Mouse (Mus musculus): Measurements from ENCODE around the gene Sema4a.

Gene Sema4a

DNA sequence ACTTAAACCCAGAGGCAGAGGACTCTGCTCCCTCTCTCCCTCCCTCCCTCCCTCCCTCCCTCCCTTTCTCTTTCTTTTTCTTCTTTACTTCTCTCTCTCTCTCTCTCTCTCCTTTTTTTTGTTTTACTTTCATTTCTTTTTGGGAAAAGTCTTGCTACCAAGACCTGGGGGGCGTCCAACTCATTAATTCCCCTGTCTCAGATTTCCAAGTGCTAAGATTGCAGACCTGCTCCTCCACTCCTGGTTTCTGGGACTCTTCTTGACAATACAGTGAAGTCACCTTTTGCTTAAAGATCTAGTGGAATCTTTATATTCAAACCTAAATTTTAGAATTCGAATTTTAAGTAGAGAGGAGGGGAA is 35.7 kb downstream of the Sema4a start:
- Histone ChIP-seq H3K4me3 (replicated peaks; ENCODE audit: low read length) (no peak overlapping the region), H3K9me3 (ENCODE audit: low read length) (no peaks in the 10 kb centered on the region), H3K4me1 (replicated peaks; ENCODE audit: low read depth, low read length) (peaks cover 49% of the 10 kb centered on the region), H3K36me3 (ENCODE audit: insufficient read depth, low read length) (peaks cover 16% of the 10 kb centered on the region), H3K27me3 (ENCODE audit: insufficient read depth, low read length) (no peaks in the 10 kb centered on the region)
- TF ChIP-seq POU5F1 (IDR thresholded peaks at IDR 0.05; ENCODE audit: borderline replicate concordance, low read length) (no peak), CTCF (conservative IDR thresholded peaks at IDR 0.05; ENCODE audit: low read length) (no peak), NANOG (IDR thresholded peaks at IDR 0.05; ENCODE audit: borderline replicate concordance, low read length) (no peak)

DNA sequence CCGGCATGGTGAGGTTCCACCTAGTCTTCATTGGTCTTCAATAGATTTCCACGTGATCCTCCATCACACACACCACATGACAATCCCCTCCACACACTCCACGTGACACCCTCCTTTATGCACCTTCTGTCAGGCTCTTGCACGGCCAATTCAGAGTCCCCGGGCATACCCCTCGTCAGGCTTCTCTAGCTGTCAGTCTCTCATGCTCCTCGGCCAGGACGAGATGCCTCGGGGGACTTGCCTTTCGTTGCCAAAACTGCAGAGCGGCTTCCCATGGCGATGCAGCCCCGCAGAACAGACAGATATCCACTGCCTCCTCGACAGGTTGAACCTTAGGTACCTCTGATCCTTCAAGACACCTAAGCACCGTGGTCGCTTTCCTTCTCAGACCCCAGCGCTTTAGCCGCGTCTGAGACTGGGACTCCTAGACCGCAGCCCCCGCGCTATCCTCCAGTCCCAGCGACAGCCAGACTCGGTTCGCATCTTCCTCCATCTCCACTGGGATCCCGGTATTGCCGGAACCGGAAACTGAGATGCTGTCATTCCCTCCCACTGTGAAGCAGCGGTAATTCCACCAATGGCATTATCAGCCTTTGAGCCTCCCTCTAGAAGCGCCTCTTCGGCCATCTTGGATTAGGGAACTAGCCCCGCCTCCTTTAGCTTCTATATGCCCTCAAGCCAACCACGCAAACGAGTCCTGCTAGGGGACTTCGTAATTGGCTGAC is 36.2 kb downstream of the Sema4a start, which contains the start of gene Slc25a44:
Gene Slc25a44, minus strand, starts transcription at position 535 of the 725 bp plus-strand sequence.
- peaks cover 21% of the 10 kb centered on the region for H3K36me3 ChIP-seq (ENCODE audit: insufficient read depth, low read length)
- peaks cover 54% of the 10 kb centered on the region for H3K4me1 ChIP-seq (replicated peaks; ENCODE audit: low read depth, low read length)
- H3K27me3 ChIP-seq (ENCODE audit: insufficient read depth, low read length): no peaks in the 10 kb centered on the region
- no peaks in the 10 kb centered on the region for H3K9me3 ChIP-seq (ENCODE audit: low read length)
- TF ChIP-seq POU5F1 (IDR thresholded peaks at IDR 0.05; ENCODE audit: borderline replicate concordance, low read length) (no peak), CTCF (conservative IDR thresholded peaks at IDR 0.05; ENCODE audit: low read length) (no peak), NANOG (IDR thresholded peaks at IDR 0.05; ENCODE audit: borderline replicate concordance, low read length) (no peak)
- H3K4me3 ChIP-seq (replicated peaks; ENCODE audit: low read length): peak within 1 kb of the TSS; percentile 89

DNA sequence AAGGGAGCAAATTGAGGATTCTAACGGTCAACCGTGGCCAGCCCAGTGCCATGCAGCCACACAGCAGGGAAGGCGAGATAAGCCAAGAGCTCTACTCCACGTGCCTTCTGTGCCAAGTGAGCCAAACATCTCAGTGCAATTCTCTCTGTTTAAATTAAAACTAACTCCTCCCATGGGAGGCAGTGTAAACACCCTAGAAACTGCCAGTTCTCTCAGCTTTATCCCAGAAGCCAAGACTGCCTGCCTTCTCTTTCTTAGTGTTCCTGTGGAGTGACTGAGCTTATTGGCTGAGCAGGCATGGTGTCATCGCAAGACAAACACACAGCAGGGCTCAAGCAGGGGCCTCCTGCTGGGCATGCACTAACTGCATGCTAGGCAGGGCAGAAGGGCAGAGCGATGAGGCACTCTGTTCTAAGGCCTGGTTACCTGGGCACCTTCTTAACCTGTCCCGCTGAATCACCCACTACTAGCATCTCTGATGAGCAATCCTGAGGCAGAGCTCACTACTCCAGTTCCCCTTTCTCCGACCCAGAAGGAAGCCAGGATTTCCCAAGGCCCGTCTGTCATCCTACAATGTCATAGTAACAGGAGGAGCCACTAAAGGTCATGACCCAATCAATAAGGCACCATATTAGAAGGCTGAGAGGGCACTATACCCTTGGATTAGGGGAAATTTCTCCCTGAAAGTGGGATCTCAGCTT is 38.8 kb downstream of the Sema4a start:
- H3K4me3 ChIP-seq (replicated peaks; ENCODE audit: low read length): no peak overlapping the region
- no peaks in the 10 kb centered on the region for H3K9me3 ChIP-seq (ENCODE audit: low read length)
- peaks cover 66% of the 10 kb centered on the region for H3K4me1 ChIP-seq (replicated peaks; ENCODE audit: low read depth, low read length)
- H3K27me3 ChIP-seq (ENCODE audit: insufficient read depth, low read length): no peaks in the 10 kb centered on the region
- TF ChIP-seq POU5F1 (IDR thresholded peaks at IDR 0.05; ENCODE audit: borderline replicate concordance, low read length) (no peak), NANOG (IDR thresholded peaks at IDR 0.05; ENCODE audit: borderline replicate concordance, low read length) (no peak), CTCF (conservative IDR thresholded peaks at IDR 0.05; ENCODE audit: low read length) (no peak)
- H3K36me3 ChIP-seq (ENCODE audit: insufficient read depth, low read length): peaks cover 47% of the 10 kb centered on the region

DNA sequence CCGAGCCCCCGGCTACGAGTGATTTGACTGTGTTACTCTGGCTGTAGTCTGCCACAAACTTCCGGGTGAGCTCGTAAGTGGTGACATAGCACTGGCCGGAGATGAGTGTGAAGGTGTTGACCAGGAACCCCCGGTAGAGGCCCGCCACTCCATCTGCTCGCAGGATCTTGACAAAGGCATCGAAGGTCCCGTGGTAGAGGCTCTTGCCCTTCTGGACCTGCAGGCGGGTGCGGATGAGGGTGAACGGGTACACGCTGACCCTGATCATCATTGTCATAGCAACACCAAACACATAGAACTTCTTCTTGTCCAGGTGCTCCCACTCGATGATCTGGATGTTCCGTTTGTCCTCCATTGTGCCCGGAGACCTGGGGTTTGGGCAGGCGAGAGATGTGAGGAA is 40.2 kb downstream of the Sema4a start:
- Histone ChIP-seq H3K4me3 (replicated peaks; ENCODE audit: low read length) (no peak overlapping the region), H3K27me3 (ENCODE audit: insufficient read depth, low read length) (no peaks in the 10 kb centered on the region), H3K4me1 (replicated peaks; ENCODE audit: low read depth, low read length) (peaks cover 72% of the 10 kb centered on the region), H3K36me3 (ENCODE audit: insufficient read depth, low read length) (peaks cover 61% of the 10 kb centered on the region), H3K9me3 (ENCODE audit: low read length) (no peaks in the 10 kb centered on the region)
- no peak for TF ChIP-seq NANOG (IDR thresholded peaks at IDR 0.05; ENCODE audit: borderline replicate concordance, low read length)
- no peak for TF ChIP-seq POU5F1 (IDR thresholded peaks at IDR 0.05; ENCODE audit: borderline replicate concordance, low read length)
- no peak for TF ChIP-seq CTCF (conservative IDR thresholded peaks at IDR 0.05; ENCODE audit: low read length)

DNA sequence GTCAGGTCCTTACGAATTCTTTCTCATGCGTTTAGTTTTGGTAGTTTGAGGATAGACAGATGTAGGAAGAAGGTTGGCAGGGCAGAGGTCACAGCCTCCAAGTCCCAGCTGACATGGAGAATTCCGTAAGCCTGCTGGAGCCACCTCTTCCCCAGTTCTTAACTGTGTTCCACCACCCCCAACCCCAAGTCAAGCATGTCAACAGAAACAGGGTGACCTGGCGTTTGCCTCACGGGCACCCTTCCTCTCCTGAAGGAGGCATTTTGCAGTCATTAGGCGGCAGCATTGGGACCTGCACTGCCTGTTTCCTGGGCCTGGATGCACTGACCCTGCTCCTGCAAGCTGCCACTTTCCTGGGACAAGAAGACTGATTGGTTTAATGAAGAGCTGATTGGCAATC is 43.0 kb downstream of the Sema4a start:
- Histone ChIP-seq H3K4me3 (replicated peaks; ENCODE audit: low read length) (no peak overlapping the region), H3K9me3 (ENCODE audit: low read length) (no peaks in the 10 kb centered on the region), H3K36me3 (ENCODE audit: insufficient read depth, low read length) (peaks cover 87% of the 10 kb centered on the region), H3K27me3 (ENCODE audit: insufficient read depth, low read length) (no peaks in the 10 kb centered on the region), H3K4me1 (replicated peaks; ENCODE audit: low read depth, low read length) (peaks cover 72% of the 10 kb centered on the region)
- TF ChIP-seq CTCF (conservative IDR thresholded peaks at IDR 0.05; ENCODE audit: low read length) (no peak), NANOG (IDR thresholded peaks at IDR 0.05; ENCODE audit: borderline replicate concordance, low read length) (no peak), POU5F1 (IDR thresholded peaks at IDR 0.05; ENCODE audit: borderline replicate concordance, low read length) (no peak)

DNA sequence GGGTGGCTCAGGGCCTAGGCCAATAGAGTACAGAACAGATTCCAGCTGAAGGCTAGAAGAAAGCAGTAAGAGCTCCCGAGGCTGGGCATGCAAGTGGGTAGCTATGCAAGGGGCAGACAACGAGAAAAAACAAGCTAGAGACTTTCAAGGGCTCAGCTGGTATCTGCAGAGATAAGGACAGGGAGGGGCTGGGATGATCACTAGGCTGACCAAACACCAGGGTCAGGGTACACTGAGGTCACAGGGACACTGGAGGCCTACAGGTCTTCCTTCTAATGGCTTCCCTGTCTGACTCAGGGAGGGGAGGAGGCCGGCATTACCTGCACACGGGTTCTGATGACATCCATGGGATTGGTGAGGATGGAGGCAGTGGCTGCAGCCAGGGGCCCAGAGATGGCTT is 45.3 kb downstream of the Sema4a start:
- Histone ChIP-seq H3K4me1 (replicated peaks; ENCODE audit: low read depth, low read length) (peaks cover 62% of the 10 kb centered on the region), H3K9me3 (ENCODE audit: low read length) (no peaks in the 10 kb centered on the region), H3K27me3 (ENCODE audit: insufficient read depth, low read length) (no peaks in the 10 kb centered on the region), H3K4me3 (replicated peaks; ENCODE audit: low read length) (no peak overlapping the region), H3K36me3 (ENCODE audit: insufficient read depth, low read length) (peaks cover 94% of the 10 kb centered on the region)
- no peak for TF ChIP-seq NANOG (IDR thresholded peaks at IDR 0.05; ENCODE audit: borderline replicate concordance, low read length)
- no peak for TF ChIP-seq POU5F1 (IDR thresholded peaks at IDR 0.05; ENCODE audit: borderline replicate concordance, low read length)
- TF ChIP-seq CTCF (conservative IDR thresholded peaks at IDR 0.05; ENCODE audit: low read length): no peak

DNA sequence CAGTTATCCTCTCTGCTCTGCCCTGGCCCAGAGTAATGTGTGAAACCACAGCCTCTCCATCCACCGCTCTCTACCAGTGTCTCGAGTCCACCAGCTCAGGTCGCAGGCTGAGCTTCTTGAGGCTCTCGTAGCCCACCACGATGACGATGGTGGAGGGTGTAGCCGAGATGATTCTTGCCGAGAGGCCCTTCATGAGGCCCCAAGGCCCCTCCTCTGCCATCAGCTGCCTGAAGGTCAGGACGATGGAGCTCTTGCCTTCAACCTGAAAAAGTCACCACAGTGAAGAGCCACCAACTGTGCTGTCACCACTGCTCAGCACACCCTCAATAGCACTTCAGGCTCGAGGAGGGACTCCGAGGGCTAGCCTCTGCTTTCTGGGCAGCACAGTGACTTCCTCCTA is 48.3 kb downstream of the Sema4a start:
- no peak for TF ChIP-seq POU5F1 (IDR thresholded peaks at IDR 0.05; ENCODE audit: borderline replicate concordance, low read length)
- TF ChIP-seq NANOG (IDR thresholded peaks at IDR 0.05; ENCODE audit: borderline replicate concordance, low read length): no peak
- H3K9me3 ChIP-seq (ENCODE audit: low read length): no peaks in the 10 kb centered on the region
- H3K4me1 ChIP-seq (replicated peaks; ENCODE audit: low read depth, low read length): peaks cover 63% of the 10 kb centered on the region
- H3K27me3 ChIP-seq (ENCODE audit: insufficient read depth, low read length): no peaks in the 10 kb centered on the region
- H3K4me3 ChIP-seq (replicated peaks; ENCODE audit: low read length): no peak overlapping the region
- peaks cover 76% of the 10 kb centered on the region for H3K36me3 ChIP-seq (ENCODE audit: insufficient read depth, low read length)

DNA sequence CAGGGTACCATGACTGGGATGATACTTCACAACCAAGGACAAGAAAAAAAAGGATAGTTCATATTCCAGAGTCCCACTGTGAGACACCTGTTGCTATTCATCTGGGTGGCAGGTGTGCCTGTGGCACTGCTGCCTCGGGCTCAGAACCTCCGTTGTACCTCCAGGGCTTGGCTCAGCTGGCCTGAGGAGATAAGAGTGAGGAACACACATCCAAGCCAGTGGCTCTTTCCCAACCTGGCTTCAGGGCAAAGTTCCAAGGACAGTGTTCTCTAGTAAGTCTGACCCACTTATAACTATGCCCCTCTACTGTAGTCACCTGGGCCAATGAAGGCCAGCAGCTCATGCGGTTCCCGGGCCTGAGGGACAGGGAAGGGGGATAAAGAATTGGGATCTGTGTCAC is 49.3 kb downstream of the Sema4a start:
- peaks cover 71% of the 10 kb centered on the region for H3K4me1 ChIP-seq (replicated peaks; ENCODE audit: low read depth, low read length)
- no peaks in the 10 kb centered on the region for H3K9me3 ChIP-seq (ENCODE audit: low read length)
- no peak overlapping the region for H3K4me3 ChIP-seq (replicated peaks; ENCODE audit: low read length)
- TF ChIP-seq POU5F1 (IDR thresholded peaks at IDR 0.05; ENCODE audit: borderline replicate concordance, low read length) (no peak), NANOG (IDR thresholded peaks at IDR 0.05; ENCODE audit: borderline replicate concordance, low read length) (no peak), CTCF (conservative IDR thresholded peaks at IDR 0.05; ENCODE audit: low read length) (no peak)
- peaks cover 72% of the 10 kb centered on the region for H3K36me3 ChIP-seq (ENCODE audit: insufficient read depth, low read length)
- H3K27me3 ChIP-seq (ENCODE audit: insufficient read depth, low read length): no peaks in the 10 kb centered on the region

Measured in E14TG2a.4 (cell line).